Mouse (Mus musculus) liver, embryonic 18 days (tissue): Measurements from ENCODE around the gene Asphd1. TPM values are rescaled to one million over a fixed set of nuclear protein-coding genes. Genes with fewer than 3 reads are reported as not detected.

Experiments used
- polyA plus RNA-seq: library from polyadenylated mRNA; depleted of rRNA; stranded (reverse); fragments of >200 nt; gene quantifications from 2 replicates; pipeline ENCODE4 v1.2.3, GENCODE M21; 2012; rRNA removed

Asphd1 gene
- 0.02 TPM in 1 of 2 replicates, not detected in the other for polyA plus RNA-seq

DNA sequence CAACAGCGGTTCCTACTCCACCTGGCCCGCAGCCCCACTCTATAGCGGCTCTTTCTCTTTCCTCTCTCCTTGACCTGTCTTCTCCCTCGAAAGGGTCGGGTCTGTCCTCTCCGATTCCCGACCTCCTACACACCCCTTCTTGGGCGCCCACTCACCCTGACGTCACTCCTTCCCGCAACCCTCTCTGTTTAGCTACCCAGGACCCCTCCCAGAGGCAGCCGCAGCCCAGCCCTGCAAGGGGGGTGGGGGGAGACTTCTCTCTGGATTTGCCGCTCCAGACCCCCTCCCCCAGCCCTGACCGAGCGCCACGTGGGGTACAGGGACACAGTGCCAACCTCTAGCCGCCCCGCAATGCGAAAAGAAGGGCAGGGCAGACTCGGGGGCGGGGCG lies at the start of gene Asphd1:
TSS of gene Asphd1 (minus strand) at position 180 of the 390 bp plus-strand sequence.

GRCm38 (mm10) chr7:126975950-126976866 lies 26.8 kb upstream of the Asphd1 start, which contains the start of gene Cdiptos:
Gene Cdiptos, minus strand, starts transcription at chr7:126976098.

GRCm38 (mm10) chr7:126975893-126975949 lies 26.3 kb upstream of the Asphd1 start, which contains the start of gene Cdipt:
Gene Cdipt, plus strand, starts transcription at chr7:126975914.

GRCm38 (mm10) chr7:126949793-126950646 lies 638 bp upstream of the Asphd1 start, which contains the start of gene Sez6l2:
Gene Sez6l2, plus strand, starts transcription at chr7:126950563.

GRCm38 (mm10) chr7:126928384-126929037 lies 20.9 kb downstream of the Asphd1 start, which contains the start of gene Kctd13:
Gene Kctd13, plus strand, starts transcription at chr7:126928879.

GRCm38 (mm10) chr7:126922624-126923060 lies 26.7 kb downstream of the Asphd1 start, which contains the start of gene Tmem219:
Gene Tmem219, minus strand, starts transcription at chr7:126922917.

Other genes starting within 250 kb of the Asphd1 start
- gene Coro1a, start 241.8 kb downstream of the Asphd1 start, polyA plus RNA-seq, result 105 and 119 TPM in 2 replicates
- gene Mapk3, start 190.0 kb downstream of the Asphd1 start, polyA plus RNA-seq, result 44.6 and 47.3 TPM in 2 replicates
- gene Gdpd3, start 183.2 kb downstream of the Asphd1 start, polyA plus RNA-seq, result 3.1 and 4.0 TPM in 2 replicates
- 84.2 and 96.1 TPM in 2 replicates for gene Ypel3, start 172.6 kb downstream of the Asphd1 start, polyA plus RNA-seq
- 1.6 TPM in 2 replicates for gene Tbx6, start 168.1 kb downstream of the Asphd1 start, polyA plus RNA-seq
- gene Ppp4c, start 157.1 kb downstream of the Asphd1 start, polyA plus RNA-seq, result 70.6 and 72.5 TPM in 2 replicates
- gene Fam57b, start 151.9 kb downstream of the Asphd1 start, polyA plus RNA-seq, result 0.75 and 1.6 TPM in 2 replicates
- gene 4930451I11Rik, start 117.9 kb downstream of the Asphd1 start, polyA plus RNA-seq, result not detected in 2 replicates
- gene Doc2a, start 102.2 kb downstream of the Asphd1 start, polyA plus RNA-seq, result 0.04 TPM in 1 of 2 replicates, not detected in the other
- 17.7 and 24.2 TPM in 2 replicates for gene Hirip3, start 87.6 kb downstream of the Asphd1 start, polyA plus RNA-seq
- 14.5 and 14.8 TPM in 2 replicates for gene Ino80e, start 87.2 kb downstream of the Asphd1 start, polyA plus RNA-seq
- 18.4 and 21.2 TPM in 2 replicates for gene Taok2, start 64.9 kb downstream of the Asphd1 start, polyA plus RNA-seq
- gene Tmem219, start 26.7 kb downstream of the Asphd1 start, polyA plus RNA-seq, result 28.3 and 30.3 TPM in 2 replicates
- 3.4 and 4.0 TPM in 2 replicates for gene Kctd13, start 20.7 kb downstream of the Asphd1 start, polyA plus RNA-seq
- gene Sez6l2, start 981 bp upstream of the Asphd1 start, polyA plus RNA-seq, result 0.23 and 0.40 TPM in 2 replicates
- 38.9 and 41.3 TPM in 2 replicates for gene Cdipt, start 26.3 kb upstream of the Asphd1 start, polyA plus RNA-seq
- 0.34 and 0.47 TPM in 2 replicates for gene Cdiptos, start 26.5 kb upstream of the Asphd1 start, polyA plus RNA-seq
- 7.8 and 7.9 TPM in 2 replicates for gene Mvp, start 65.0 kb upstream of the Asphd1 start, polyA plus RNA-seq
- 0.34 and 0.50 TPM in 2 replicates for gene Pagr1b, start 66.9 kb upstream of the Asphd1 start, polyA plus RNA-seq
- gene Pagr1a, start 67.8 kb upstream of the Asphd1 start, polyA plus RNA-seq, result 4.9 and 5.2 TPM in 2 replicates
- gene Gm42742, start 71.5 kb upstream of the Asphd1 start, polyA plus RNA-seq, result 13.2 and 14.1 TPM in 2 replicates
- gene Prrt2, start 71.6 kb upstream of the Asphd1 start, polyA plus RNA-seq, result 0.04 and 0.45 TPM in 2 replicates
- gene Maz, start 77.5 kb upstream of the Asphd1 start, polyA plus RNA-seq, result 55.9 and 64.1 TPM in 2 replicates
- gene Kif22, start 92.9 kb upstream of the Asphd1 start, polyA plus RNA-seq, result 28.1 and 30.9 TPM in 2 replicates
- 0.16 and 0.40 TPM in 2 replicates for gene Zg16, start 137.7 kb upstream of the Asphd1 start, polyA plus RNA-seq
- gene AI467606, start 141.8 kb upstream of the Asphd1 start, polyA plus RNA-seq, result 7.9 and 8.3 TPM in 2 replicates
- 117 and 124 TPM in 2 replicates for gene Qprt, start 172.6 kb upstream of the Asphd1 start, polyA plus RNA-seq
- gene Spn, start 188.2 kb upstream of the Asphd1 start, polyA plus RNA-seq, result 6.8 and 8.5 TPM in 2 replicates
- 20.8 and 22.2 TPM in 2 replicates for gene Cd2bp2, start 246.5 kb upstream of the Asphd1 start, polyA plus RNA-seq